Mouse (Mus musculus): ENCODE results near the gene Rab31.

- no peak for TF ChIP-seq HCFC1 (IDR thresholded peaks at IDR 0.05; ENCODE audit: borderline replicate concordance, insufficient read depth, low read length)
- TF ChIP-seq ZNF384 (IDR thresholded peaks at IDR 0.05; ENCODE audit: low read depth, low read length): no peak
These were observed 12.1 kb upstream of the Rab31 start for GRCm38 (mm10) chr17:65784610-65785140.

Measured in ES-E14 (cell line).